Mouse (Mus musculus) thymus, postnatal 36 days (tissue): ENCODE data around the gene Nr4a1.

Experiments used
- DNase-seq, 2 experiments: peaks; one replicate each; pipeline ENCODE4 v3.0.0; 2022; ENCODE audit warnings: mixed read lengths in 2 of 2

The Nr4a1 gene

GRCm38 (mm10) chr15:101253886-101254795 lies at the start of gene Nr4a1:
Gene Nr4a1, plus strand, starts transcription at chr15:101254269.
- DNase-seq: peak; percentile 68 to 81

- DNase-seq: no peak
Measured at GRCm38 (mm10) chr15:101204781-101205180, 49.3 kb upstream of the Nr4a1 start.

- DNase-seq: peak; percentile 53 to 59
Measured at GRCm38 (mm10) chr15:101210228-101210627, 43.8 kb upstream of the Nr4a1 start.

- DNase-seq: no peak
Measured at GRCm38 (mm10) chr15:101210998-101211613, 43.0 kb upstream of the Nr4a1 start.

GRCm38 (mm10) chr15:101212435-101212834 lies 41.6 kb upstream of the Nr4a1 start:
- DNase-seq: no peak

- no peak for DNase-seq
Measured at GRCm38 (mm10) chr15:101215136-101215535, 38.9 kb upstream of the Nr4a1 start.

GRCm38 (mm10) chr15:101216036-101216435 lies 38.0 kb upstream of the Nr4a1 start:
- DNase-seq: no peak

- DNase-seq: no peak
Measured at GRCm38 (mm10) chr15:101220905-101221297, 33.2 kb upstream of the Nr4a1 start.

GRCm38 (mm10) chr15:101221298-101222104 lies 32.6 kb upstream of the Nr4a1 start:
- DNase-seq: peak; percentile 75 to 81

GRCm38 (mm10) chr15:101222897-101223482 lies 31.1 kb upstream of the Nr4a1 start:
- DNase-seq: no peak

- DNase-seq: no peak
Measured at GRCm38 (mm10) chr15:101223596-101223995, 30.5 kb upstream of the Nr4a1 start.

GRCm38 (mm10) chr15:101224006-101224906 lies 29.8 kb upstream of the Nr4a1 start, which contains the start of gene Grasp:
Gene Grasp, plus strand, starts transcription at chr15:101224188.
- DNase-seq: peak; percentile 82 to 84

GRCm38 (mm10) chr15:101224977-101225376 lies 29.1 kb upstream of the Nr4a1 start:
- DNase-seq: peak in 1 of 2 experiments; percentile 28

GRCm38 (mm10) chr15:101227971-101228370 lies 26.1 kb upstream of the Nr4a1 start:
- DNase-seq: peak in 1 of 2 experiments; percentile 25

- no peak for DNase-seq
Measured at GRCm38 (mm10) chr15:101228866-101229590, 25.0 kb upstream of the Nr4a1 start.

GRCm38 (mm10) chr15:101230503-101230902 lies 23.6 kb upstream of the Nr4a1 start:
- no peak for DNase-seq

GRCm38 (mm10) chr15:101230995-101231647 lies 22.9 kb upstream of the Nr4a1 start:
- DNase-seq: peak in 1 of 2 experiments; percentile 39

GRCm38 (mm10) chr15:101231648-101232180 lies 22.4 kb upstream of the Nr4a1 start:
- no peak for DNase-seq

GRCm38 (mm10) chr15:101232607-101233006 lies 21.5 kb upstream of the Nr4a1 start:
- peak in 1 of 2 experiments; percentile 23 for DNase-seq

GRCm38 (mm10) chr15:101233183-101233582 lies 20.9 kb upstream of the Nr4a1 start:
- no peak for DNase-seq
